Mouse (Mus musculus): ENCODE results near the gene Evx2. TPM values are rescaled to one million over a fixed set of nuclear protein-coding genes. Genes with fewer than 3 reads are reported as not detected.
A peak's percentile ranks its signal among the peaks of the same experiment; 100 is the strongest.

Evx2 gene
- polyA plus RNA-seq, 1 experiment from 2014 or later = not detected

GRCm38 (mm10) chr2:74645631-74646030, 13.7 kb downstream of the Evx2 start:
- DNase-seq (no peak), ATAC-seq (ENCODE audit: insufficient read depth) (no peak)
- Histone ChIP-seq H3K4me1 (ENCODE audit: insufficient read depth) (no peaks in the 10 kb centered on the region), H3K9me3 (ENCODE audit: low read depth, low read length) (no peaks in the 10 kb centered on the region), H3K27ac (ENCODE audit: low read depth) (no peak overlapping the region), H3K9ac (no peak overlapping the region), H3K4me2 (no peak overlapping the region), H3K36me3 (ENCODE audit: insufficient read depth) (no peaks in the 10 kb centered on the region), H3K4me3 (ENCODE audit: low read depth, low read length) (no peak overlapping the region), H3K27me3 (ENCODE audit: insufficient read depth, low read length) (peaks cover 63% of the 10 kb centered on the region)
- 79% methylated on average over 3 of the region's 3 CpGs for WGBS
- no peak for TF ChIP-seq CTCF (IDR thresholded peaks at IDR 0.05; ENCODE audit: low read depth)

GRCm38 (mm10) chr2:74642431-74642830, 16.9 kb downstream of the Evx2 start:
- H3K9me3 ChIP-seq (ENCODE audit: low read depth, low read length) = no peaks in the 10 kb centered on the region
- H3K27me3 ChIP-seq (ENCODE audit: insufficient read depth, low read length) = peaks cover 31% of the 10 kb centered on the region
- H3K4me3 ChIP-seq (ENCODE audit: low read depth, low read length) = no peak overlapping the region
- TF ChIP-seq CTCF (IDR thresholded peaks at IDR 0.05; ENCODE audit: low read depth) = no peak
- H3K9ac ChIP-seq = no peak overlapping the region
- WGBS = 70% methylated on average over 5 of the region's 5 CpGs
- no peaks in the 10 kb centered on the region for H3K36me3 ChIP-seq (ENCODE audit: insufficient read depth)
- no peak overlapping the region for H3K27ac ChIP-seq (ENCODE audit: low read depth)
- DNase-seq (no peak), ATAC-seq (ENCODE audit: insufficient read depth) (no peak)
- H3K4me1 ChIP-seq (ENCODE audit: insufficient read depth) = no peaks in the 10 kb centered on the region
- H3K4me2 ChIP-seq = no peak overlapping the region

- WGBS = 66% methylated on average over 4 of the region's 4 CpGs
- H3K9me3 ChIP-seq (ENCODE audit: low read depth, low read length) = no peaks in the 10 kb centered on the region
- DNase-seq (no peak), ATAC-seq (ENCODE audit: insufficient read depth) (no peak)
- no peak overlapping the region for H3K9ac ChIP-seq
- no peaks in the 10 kb centered on the region for H3K36me3 ChIP-seq (ENCODE audit: insufficient read depth)
- H3K4me1 ChIP-seq (ENCODE audit: insufficient read depth) = no peaks in the 10 kb centered on the region
- no peak overlapping the region for H3K4me2 ChIP-seq
- no peak overlapping the region for H3K4me3 ChIP-seq (ENCODE audit: low read depth, low read length)
- no peaks in the 10 kb centered on the region for H3K27me3 ChIP-seq (ENCODE audit: insufficient read depth, low read length)
- H3K27ac ChIP-seq (ENCODE audit: low read depth) = no peak overlapping the region
- 0 out of 2 replicates have a peak, but pooled peaks have one; percentile 4 for TF ChIP-seq CTCF (IDR thresholded peaks at IDR 0.05; ENCODE audit: low read depth)
Observed at GRCm38 (mm10) chr2:74635412-74635811, 23.9 kb downstream of the Evx2 start.

- H3K4me1 ChIP-seq (ENCODE audit: insufficient read depth) = no peaks in the 10 kb centered on the region
- no peaks in the 10 kb centered on the region for H3K9me3 ChIP-seq (ENCODE audit: low read depth, low read length)
- H3K36me3 ChIP-seq (ENCODE audit: insufficient read depth) = no peaks in the 10 kb centered on the region
- DNase-seq = no peak
- ATAC-seq (ENCODE audit: insufficient read depth) = no peak
- no peak overlapping the region for H3K27ac ChIP-seq (ENCODE audit: low read depth)
- 75% methylated on average over 10 of the region's 10 CpGs for WGBS
- no peak overlapping the region for H3K4me3 ChIP-seq (ENCODE audit: low read depth, low read length)
- no peak overlapping the region for H3K4me2 ChIP-seq
- no peak overlapping the region for H3K9ac ChIP-seq
- H3K27me3 ChIP-seq (ENCODE audit: insufficient read depth, low read length) = no peaks in the 10 kb centered on the region
- no peak for TF ChIP-seq CTCF (IDR thresholded peaks at IDR 0.05; ENCODE audit: low read depth)
Observed at GRCm38 (mm10) chr2:74620368-74620767, 39.0 kb downstream of the Evx2 start.

GRCm38 (mm10) chr2:74619676-74620246, 39.6 kb downstream of the Evx2 start:
- no peaks in the 10 kb centered on the region for H3K36me3 ChIP-seq (ENCODE audit: insufficient read depth)
- no peak overlapping the region for H3K4me3 ChIP-seq (ENCODE audit: low read depth, low read length)
- H3K9me3 ChIP-seq (ENCODE audit: low read depth, low read length) = no peaks in the 10 kb centered on the region
- no peak for DNase-seq
- no peak overlapping the region for H3K4me2 ChIP-seq
- ATAC-seq (ENCODE audit: insufficient read depth) = no peak
- H3K4me1 ChIP-seq (ENCODE audit: insufficient read depth) = no peaks in the 10 kb centered on the region
- no peaks in the 10 kb centered on the region for H3K27me3 ChIP-seq (ENCODE audit: insufficient read depth, low read length)
- 68% methylated on average over 3 of the region's 3 CpGs for WGBS
- no peak overlapping the region for H3K27ac ChIP-seq (ENCODE audit: low read depth)
- TF ChIP-seq CTCF (IDR thresholded peaks at IDR 0.05; ENCODE audit: low read depth) = no peak
- H3K9ac ChIP-seq = no peak overlapping the region

GRCm38 (mm10) chr2:74617706-74618105, 41.7 kb downstream of the Evx2 start:
- ATAC-seq (ENCODE audit: insufficient read depth) (no peak), DNase-seq (peak; percentile 77)
- Histone ChIP-seq H3K4me2 (no peak overlapping the region; the same call in 1 of the 2 replicates), H3K4me3 (ENCODE audit: low read depth, low read length) (no peak overlapping the region), H3K36me3 (ENCODE audit: insufficient read depth) (no peaks in the 10 kb centered on the region), H3K9me3 (ENCODE audit: low read depth, low read length) (no peaks in the 10 kb centered on the region), H3K4me1 (ENCODE audit: insufficient read depth) (no peaks in the 10 kb centered on the region), H3K9ac (no peak overlapping the region), H3K27ac (ENCODE audit: low read depth) (no peak overlapping the region), H3K27me3 (ENCODE audit: insufficient read depth, low read length) (no peaks in the 10 kb centered on the region)
- WGBS = 48% methylated on average over 9 of the region's 9 CpGs
- TF ChIP-seq CTCF (IDR thresholded peaks at IDR 0.05; ENCODE audit: low read depth) = no peak

GRCm38 (mm10) chr2:74611406-74611805, 48.0 kb downstream of the Evx2 start:
- Histone ChIP-seq H3K27ac (ENCODE audit: low read depth) (no peak overlapping the region), H3K27me3 (ENCODE audit: insufficient read depth, low read length) (no peaks in the 10 kb centered on the region), H3K4me1 (ENCODE audit: insufficient read depth) (no peaks in the 10 kb centered on the region), H3K4me2 (no peak overlapping the region), H3K9me3 (ENCODE audit: low read depth, low read length) (no peaks in the 10 kb centered on the region; the same call in 1 of the 2 replicates), H3K9ac (no peak overlapping the region), H3K36me3 (ENCODE audit: insufficient read depth) (no peaks in the 10 kb centered on the region), H3K4me3 (ENCODE audit: low read depth, low read length) (no peak overlapping the region)
- no peak for TF ChIP-seq CTCF (IDR thresholded peaks at IDR 0.05; ENCODE audit: low read depth)
- ATAC-seq (ENCODE audit: insufficient read depth) (no peak), DNase-seq (no peak)
- 82% methylated on average over 4 of the region's 4 CpGs for WGBS

Data from lung, embryonic 14.5 days (tissue).